Mouse (Mus musculus) gastrocnemius, postnatal 36 days (tissue): ENCODE results near the gene Gng13. TPM values are rescaled to one million over a fixed set of nuclear protein-coding genes. Genes with fewer than 3 reads are reported as not detected.
"Not testable (repeated sequence)": the region's sequence is repeated elsewhere in the genome, so short reads cannot be mapped to it uniquely, and the experiment has no call there.

ENCODE experiments used
- DNase-seq, 2 experiments: peaks; one replicate each; pipeline ENCODE4 v3.0.0; 2022
- intact Hi-C: fragments of 180-260 bp; cut with DNase I; formaldehyde crosslinking; loops from one replicate; pipeline ENCODE4 v1.15.1; 2025
- total RNA-seq, 2 experiments: library from RNA; stranded (reverse); gene quantifications; 2 replicates each; pipeline ENCODE4 v1.2.3; 2021

The Gng13 gene
- total RNA-seq, 2 experiments from 2014 or later: not detected

DNA sequence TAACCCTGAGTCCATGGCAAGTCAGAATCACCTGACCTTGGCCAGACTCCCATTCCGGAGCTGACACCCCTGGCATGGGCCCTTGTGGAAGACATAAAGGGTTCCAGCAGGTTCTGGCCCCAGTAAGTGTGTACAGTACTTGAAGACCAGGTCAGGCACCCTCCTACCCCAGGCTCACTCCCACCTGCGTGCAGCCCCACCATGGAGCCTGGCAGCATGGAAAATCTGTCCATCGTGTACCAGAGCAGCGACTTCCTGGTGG is 11.0 kb downstream of the Gng13 start:
- intact Hi-C loops: no loop called here
- DNase-seq: no peak

DNA sequence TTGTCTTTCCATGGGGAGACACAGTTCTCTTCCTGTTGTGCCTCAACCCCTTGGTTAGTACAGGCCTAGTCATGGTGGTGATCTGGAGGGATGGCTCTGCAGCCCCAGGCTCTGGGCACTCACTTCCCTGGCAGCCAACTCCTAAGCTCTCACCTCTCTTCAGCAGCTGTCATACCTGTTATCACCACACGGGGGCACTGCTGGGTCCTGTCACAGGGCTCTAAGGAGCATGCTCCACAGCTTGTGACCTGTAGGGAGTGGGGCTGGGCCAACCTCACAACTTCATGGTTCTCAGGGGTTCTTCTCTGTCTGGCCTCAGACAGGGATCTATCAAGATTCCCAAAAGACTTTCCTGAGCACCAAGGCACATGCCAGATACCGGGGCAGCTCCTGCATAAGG is 15.1 kb downstream of the Gng13 start:
- intact Hi-C loops: loop anchor here (5.0 kb wide), 1 partner anchor 70 kb away; no protein-coding TSS in a partner anchor
- peak; percentile 69 to 75 for DNase-seq

DNA sequence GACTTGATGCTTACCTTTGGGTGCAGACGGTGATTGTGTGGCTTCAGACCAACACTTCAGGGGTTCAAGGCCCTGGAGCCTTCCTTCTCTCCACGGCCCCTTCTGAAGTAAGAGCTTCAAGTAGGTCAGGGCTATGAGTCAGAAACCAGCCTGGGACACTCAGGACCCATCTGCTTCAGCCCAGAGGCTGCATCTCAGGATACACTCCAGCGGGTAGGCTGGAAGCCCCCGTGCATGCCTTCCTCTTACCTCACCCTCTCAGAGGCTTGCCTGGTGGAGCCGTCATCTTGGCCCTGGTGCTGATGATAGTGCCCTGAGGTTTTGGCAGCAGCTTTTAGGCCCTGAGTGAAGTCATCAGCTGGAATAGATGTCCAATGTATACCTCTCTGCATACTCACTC is 18.3 kb downstream of the Gng13 start:
- no peak for DNase-seq
- intact Hi-C loops: no loop called here

DNA sequence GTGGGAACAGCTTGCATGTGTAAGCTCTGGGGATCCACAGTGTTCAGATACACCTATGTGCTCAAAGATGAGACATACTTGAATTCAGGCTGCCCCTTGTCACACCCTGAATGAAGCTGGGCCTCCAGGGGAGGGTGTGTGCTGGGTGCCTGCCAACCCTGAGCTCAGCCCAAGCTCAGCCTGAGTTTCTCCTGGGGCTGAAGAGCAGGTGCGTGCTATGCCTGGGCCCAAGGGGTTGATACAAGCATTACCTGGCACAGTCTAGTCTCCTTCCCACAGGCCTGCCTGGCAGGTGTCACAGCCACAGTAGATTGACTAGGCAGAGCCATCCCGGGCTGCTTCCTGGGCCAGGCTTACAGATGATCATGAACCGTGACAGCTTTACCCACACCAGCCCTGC is 18.8 kb downstream of the Gng13 start, which contains the start of gene Mslnl:
TSS of gene Mslnl (plus strand) at position 298 of the 400 bp plus-strand sequence.
- intact Hi-C loops: no loop called here
- no peak for DNase-seq

DNA sequence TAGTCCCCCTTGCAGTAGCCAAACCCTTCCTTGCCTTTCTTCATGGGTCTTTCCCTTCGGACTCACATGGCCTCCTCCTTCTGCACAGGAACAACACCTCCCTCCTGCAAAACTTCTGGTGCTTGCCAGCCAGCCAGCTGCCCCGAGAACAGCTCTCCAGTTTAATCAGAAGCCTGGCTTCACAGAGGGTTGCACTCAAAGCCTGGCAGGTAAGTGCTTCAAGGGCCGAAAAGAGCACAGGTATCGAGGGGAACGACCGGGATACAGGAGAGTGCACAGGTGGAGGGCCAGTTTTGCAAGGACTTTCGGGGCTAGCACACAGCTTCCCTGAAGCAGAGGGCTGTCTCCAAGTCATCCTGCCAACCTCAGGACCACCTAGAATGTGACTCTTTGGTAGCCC is 21.9 kb downstream of the Gng13 start:
- intact Hi-C loops: no loop called here
- DNase-seq: no peak

DNA sequence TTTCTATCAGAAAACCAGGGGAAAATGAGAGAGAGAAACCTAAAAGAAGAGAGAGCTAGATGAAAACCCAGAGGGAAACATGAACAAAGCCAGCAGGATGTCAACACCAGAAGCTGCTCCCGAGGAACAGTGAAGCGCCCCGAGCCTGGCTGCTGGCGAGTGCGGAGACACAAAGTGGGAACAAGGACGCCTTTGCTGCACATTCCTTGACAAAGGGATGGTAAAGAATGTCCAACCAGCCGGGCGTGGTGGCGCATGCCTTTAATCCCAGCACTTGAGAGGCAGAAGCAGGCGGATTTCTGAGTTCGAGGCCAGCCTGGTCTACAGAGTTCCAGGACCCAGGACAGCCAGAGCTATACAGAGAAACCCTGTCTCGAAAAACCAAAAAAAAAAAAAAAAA is 24.5 kb downstream of the Gng13 start:
- DNase-seq, intact Hi-C loops: not testable (repeated sequence)

DNA sequence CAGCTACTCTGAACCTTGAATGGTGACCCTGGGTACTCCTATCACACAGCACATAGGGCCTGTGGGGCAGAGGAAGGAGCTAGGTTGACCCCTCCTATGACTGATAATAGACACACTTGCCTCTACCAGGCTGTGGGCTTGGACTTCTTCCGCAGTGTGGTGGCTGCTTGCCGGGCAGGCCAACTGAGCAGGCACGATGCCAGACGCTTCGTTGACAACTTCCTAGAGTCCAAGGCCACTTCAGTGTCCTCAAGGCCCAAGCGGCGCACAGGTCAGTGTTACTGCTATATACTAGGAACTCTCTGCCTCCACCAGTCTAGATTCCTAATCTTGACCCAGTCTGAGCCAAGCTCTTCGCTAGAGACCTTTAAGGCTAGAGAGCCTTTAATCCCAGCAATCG is 26.9 kb downstream of the Gng13 start:
- intact Hi-C loops: no loop called here
- DNase-seq: no peak

DNA sequence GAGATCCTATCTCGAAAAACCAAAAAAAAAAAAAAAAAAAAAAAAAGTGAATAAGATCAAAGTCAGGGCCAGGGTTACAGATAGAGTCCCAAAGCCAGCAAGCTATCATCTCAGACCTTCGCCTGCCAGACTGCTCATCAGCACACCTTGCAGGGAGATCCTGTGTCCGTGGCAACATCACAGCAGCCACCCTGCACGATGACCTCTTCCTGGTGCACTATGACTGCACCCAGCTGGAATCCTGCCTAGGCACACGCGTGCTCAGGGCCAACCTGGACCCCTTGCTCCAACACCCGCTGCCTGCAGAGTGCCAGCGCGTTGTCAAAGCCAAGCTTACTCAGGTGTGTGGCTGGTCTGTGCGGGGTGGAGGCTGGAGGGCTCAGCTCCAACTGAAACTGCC is 27.3 kb downstream of the Gng13 start:
- intact Hi-C loops: no loop called here
- no peak for DNase-seq

DNA sequence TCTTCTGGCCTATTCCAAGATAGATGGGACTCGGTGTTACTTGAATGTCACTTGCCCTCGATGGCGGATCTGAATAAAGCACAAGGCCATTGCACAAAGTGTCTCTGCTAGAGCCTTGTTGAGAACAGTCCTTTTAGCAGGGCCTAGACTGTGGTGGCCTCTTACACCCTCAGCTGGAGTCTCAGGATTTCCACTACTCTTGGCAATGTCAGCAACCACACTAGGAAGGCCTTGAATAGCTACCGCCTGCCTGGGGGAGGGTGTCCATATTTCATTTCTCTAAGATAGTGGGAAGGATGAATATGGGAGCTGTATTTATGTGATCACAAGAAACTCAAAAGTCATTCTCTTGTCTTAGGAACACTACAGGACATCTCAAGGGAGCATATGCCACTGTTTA is 31.3 kb downstream of the Gng13 start:
- intact Hi-C loops: no loop called here

DNA sequence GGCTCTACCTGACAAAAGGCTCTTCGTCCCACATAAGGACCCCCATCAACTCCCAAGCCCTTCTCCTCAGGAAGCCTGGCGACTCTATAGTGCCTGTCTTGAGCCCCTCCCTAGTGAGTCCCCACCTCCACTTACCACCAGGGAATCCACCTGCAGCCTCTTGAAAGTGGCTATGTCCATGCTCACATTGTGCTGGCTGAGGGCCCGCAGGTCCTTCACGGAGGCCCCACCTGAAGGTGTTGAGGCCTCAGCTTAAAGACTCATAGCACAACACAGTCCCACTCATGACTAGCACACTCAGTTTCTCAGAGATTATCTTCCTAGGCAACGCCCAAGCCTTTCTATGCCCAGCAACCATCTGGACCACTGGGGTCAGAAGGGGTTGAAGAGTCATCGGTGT is 32.3 kb downstream of the Gng13 start:
- intact Hi-C loops: no loop called here
- no peak for DNase-seq

More for the DNA sequence above, 31.3 kb downstream of the Gng13 start:
- DNase-seq: no peak

DNA sequence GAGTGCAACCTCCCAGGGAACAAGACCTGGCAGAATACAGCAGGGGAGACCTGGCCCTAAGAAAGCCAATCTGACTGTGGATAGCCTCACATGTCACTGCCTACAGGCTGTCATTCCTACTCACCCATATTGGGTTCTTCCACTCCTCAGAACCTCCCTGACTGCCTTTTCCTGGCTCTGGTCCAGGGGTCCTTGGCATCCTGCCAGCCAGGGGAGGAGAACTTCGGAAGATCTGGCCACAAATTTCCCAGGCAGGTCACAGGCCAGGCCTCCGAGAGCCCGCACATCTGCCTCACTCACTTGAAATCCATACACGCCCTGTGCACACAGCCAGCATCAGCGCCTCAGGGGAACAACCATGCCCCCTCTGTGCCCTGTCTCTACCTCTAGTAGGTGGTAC is 34.5 kb downstream of the Gng13 start:
- intact Hi-C loops: no loop called here
- no peak for DNase-seq

DNA sequence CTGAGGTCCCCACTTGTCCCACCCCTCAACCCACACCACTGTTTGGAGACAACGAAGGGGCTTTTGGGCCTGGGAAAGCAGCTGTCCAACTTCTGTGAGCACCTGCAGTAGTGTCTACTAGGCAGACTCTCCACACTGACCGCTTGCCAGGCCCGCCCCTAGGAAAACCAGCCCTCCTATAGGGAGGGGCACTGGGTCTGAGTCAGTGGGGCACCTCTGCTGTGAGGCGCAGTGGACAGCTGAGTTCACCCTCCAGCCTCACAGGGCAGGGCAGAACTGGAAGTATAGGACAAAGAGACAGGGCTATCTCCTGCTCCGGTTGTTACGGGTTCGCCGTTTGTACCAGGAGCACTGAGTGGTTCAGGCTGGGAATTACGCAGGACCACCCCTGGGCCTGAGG is 37.3 kb downstream of the Gng13 start, which contains the start of gene Msln:
TSS of gene Msln (minus strand) at position 138 of the 400 bp plus-strand sequence.
- DNase-seq: no peak
- intact Hi-C loops: no loop called here

DNA sequence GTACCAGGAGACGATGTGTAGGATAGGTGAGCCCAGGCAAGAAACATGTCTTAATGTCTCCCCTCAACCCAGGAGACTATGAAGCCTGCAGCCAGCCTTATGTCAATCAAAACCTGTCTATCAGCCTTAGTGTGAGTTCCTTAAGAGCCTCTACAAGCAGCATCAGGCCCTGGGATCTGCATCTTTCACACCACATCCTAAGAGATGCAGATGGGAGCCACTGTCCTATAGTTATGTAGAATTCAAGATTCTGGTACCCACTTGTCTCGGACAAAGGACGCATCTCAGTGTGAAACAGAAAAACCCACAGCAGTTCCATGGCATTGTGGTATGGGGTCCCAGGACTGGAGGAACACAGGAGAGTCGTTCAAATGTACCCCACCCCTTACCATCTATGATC is 38.1 kb downstream of the Gng13 start:
- intact Hi-C loops: no loop called here
- DNase-seq: no peak

DNA sequence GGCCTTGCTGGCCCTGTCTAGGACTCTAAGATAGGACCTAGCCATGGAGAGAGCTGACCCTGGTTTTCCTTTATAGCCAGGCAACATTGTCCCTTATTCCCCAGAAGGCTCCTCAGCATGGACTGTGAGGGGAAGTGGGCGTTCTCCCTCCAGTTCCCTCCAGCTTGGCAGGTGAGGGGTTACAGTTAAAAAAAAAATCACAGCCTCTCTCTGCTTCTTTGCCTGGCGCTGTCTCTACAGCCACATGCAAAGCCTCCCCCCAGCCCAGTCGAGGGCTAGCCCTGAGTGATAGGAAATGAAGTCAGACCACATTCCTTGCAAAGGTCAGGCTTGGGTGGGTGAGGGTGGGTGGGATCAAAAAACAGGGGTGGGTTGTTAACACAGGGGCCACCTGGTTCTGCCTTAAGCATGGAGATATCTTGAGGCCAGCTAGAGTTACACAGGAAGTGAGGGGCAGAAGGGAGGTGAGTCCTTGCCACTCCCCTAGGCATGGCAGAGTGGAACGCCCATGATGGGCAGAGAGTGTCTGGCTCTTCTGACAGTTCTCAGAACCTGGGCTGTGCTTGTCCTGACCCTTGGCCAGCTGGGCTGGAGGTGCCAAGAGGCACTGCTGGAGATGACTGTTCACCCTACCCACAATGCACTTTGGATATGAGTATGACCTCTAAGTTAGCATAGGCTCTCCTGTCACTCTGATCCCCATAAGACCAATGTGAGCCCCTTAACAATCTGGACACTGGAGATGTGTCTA is 38.8 kb downstream of the Gng13 start:
- intact Hi-C loops: no loop called here
- no peak for DNase-seq

DNA sequence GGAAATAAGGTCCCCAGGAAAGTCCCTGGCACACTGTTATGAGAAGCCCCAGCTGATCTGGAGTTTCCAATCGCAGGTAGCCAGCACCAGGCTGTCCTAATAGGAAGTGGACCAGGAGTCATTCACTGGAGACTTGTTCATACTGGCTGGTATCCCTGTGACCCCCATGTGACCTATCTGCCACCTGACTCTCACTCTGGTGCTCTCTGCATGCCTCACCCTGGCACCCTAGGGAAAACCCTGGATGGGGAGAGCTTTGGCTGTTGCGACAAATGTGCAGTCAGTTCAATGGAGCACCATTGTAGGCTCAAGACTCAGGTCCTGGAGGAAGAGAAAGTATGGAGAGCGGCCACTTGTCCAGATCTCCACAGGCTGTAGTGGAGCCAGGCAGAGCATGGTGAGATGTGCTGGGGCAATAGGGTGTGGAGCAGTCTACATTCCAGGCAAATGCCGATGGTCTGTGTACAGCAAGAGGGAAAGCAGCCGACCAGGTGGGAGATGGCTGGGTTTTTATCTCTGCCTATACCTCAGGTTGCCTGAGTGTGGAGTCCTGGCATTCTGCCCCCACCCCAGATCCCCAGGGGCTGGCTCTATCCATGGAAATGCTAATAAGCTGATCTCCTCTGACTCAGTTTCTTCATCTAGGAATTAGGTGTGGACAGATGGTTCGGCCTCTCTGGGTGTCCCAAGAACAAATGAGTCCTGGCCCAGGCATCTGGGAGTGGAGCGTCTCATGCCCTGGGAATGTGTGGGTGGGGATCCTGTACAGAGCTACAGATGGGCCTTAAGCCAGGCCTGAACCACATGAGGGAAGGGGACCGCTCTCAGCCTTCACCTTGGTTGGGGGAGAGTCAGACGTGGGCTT is 39.6 kb downstream of the Gng13 start:
- intact Hi-C loops: no loop called here
- no peak for DNase-seq

DNA sequence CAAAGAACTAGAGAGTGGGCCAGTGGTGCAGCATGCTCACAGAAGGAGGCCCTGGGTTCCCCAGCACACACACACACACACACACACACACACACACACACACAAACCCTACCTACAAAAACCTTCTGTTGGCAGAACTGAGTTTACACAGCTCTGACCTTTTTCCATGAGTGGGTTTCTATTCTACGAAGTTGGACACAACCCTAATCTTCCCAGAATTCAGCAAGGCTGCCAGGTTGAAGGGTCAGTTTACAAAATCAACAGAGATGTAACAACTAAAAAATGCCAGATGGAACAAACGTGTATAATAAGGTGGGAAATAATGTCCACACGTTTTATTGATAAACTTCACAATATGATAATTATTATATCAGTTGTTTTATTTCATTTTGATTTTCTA is 40.7 kb downstream of the Gng13 start:
- intact Hi-C loops: no loop called here
- no peak for DNase-seq

DNA sequence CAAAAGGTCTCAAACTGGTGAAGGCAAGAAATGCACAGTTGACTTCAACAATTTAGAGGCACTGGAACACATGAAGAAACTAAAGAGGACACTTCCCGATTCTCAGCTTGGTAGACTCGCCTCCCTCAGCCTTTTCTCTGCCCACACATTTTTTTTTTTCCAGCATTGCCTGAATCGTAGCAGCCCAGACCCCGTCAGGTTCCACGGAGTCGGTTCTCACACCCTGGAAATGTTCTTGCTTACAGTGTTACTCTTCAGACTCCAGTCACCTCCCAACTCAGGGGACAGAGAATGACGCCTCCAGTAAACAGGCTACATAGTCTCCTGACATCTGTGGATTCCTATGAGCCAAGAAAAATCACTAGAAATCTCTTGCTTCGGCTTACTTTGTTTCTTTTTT is 43.2 kb downstream of the Gng13 start:
- intact Hi-C loops: no loop called here
- DNase-seq: no peak

DNA sequence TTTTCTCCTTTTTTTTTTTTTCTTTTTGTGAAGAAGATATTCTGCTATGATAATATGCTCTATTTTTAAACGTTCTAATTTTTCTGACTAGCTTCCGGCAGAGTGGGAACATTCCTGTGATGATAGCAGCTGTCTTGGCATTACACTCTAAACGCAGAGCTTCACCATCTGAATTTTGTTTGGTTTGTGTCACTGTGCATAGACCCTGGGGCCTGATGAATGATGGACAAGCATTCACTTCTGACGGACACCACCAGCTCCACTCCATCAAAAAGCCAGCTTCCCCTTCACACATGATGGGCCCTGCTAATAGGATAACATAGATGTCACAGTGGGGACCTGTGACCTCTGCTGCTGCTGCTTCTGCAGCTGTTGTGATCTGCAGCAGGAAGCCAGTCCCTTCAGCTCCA is 44.6 kb downstream of the Gng13 start:
- intact Hi-C loops: no loop called here

DNA sequence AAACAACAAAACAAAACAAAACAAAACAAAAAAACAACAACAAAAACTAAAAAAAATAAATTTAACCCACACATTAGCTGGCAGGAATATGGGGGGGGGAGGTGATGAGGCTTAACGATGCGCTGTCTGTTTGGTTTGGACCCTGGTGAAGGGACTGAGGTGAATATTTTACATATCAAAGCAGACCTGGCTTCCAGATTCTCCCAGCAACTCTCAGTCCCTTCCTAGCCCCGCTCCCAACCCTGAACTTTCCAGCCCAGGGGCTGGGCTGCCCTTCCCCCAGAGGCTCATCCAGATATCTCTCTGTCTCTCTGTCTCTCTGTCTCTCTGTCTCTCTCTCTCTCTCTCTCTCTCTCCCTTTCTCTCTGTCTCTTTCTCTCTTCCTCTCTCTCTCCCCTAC is 45.6 kb downstream of the Gng13 start:
- intact Hi-C loops: no loop called here

More for the DNA sequence above, 44.6 kb downstream of the Gng13 start:
- no peak for DNase-seq

DNA sequence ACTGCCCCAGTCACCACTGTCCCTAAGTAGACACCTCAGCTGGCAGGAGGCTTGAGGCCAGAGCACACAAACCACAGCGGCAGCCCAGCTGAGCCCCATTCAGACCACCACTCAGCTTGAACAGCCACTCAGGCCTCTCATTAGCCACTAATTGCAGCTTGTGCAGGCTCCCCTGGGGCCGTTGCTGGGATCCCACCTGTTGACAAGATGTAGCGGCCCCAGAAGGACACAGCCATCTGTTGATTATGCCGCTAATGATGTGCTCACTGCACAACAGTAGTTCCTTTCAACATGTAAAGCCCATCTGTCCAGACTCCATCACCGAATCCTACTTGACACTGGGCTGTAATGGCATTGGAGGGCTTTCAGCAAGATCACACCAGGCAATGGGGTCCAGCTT is 48.9 kb downstream of the Gng13 start:
- DNase-seq: no peak
- intact Hi-C loops: no loop called here

More for the DNA sequence above, 45.6 kb downstream of the Gng13 start:
- DNase-seq: no peak
